Mouse (Mus musculus): ENCODE data around the gene Evi5.

DNA sequence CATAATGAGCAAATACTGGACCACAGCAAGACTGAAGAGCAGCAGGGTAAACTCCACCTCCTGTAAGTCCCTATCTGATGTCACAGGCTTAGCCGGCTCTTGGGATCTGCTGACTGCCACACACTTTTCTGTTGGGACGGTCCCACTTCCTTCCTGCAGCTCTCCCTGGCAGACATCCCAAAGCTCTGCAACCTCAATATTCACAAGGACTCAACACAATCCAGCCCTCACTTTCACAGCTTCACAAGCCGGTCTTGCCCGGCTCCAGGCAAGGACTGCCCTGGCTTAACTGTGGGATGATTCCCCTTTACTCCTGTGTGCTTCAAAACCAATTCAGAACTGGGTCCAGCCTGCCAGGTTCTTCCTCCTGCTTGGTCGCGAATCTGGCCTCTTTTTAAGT, 21.1 kb downstream of the Evi5 start:
- TF ChIP-seq CTCF (IDR thresholded peaks at IDR 0.05; ENCODE audit: borderline replicate concordance, insufficient read depth, low read depth, low read length) (no peak), POLR2A (IDR thresholded peaks at IDR 0.05; ENCODE audit: borderline replicate concordance, insufficient read depth, low read length) (no peak)
